Mouse (Mus musculus) MEL (cell line): ENCODE results near the gene Gipr. TPM values are rescaled to one million over a fixed set of nuclear protein-coding genes. Genes with fewer than 3 reads are reported as not detected.

Experiments
- DNase-seq: peaks from one replicate; pipeline ENCODE4 v3.0.0; 2011; ENCODE audit warnings: low read depth, low spot score
- H3K27ac ChIP-seq: 2 replicates; pipeline ENCODE4 v1.5.1; 2012; ENCODE audit warnings: low read depth, mild to moderate bottlenecking, control low read depth, low read length, moderate library complexity; ENCODE audit not compliant: control insufficient read depth
- H3K27me3 ChIP-seq, 2 experiments: fragments of 150-350 bp in 1 of 2; sonication (generic) in 1 of 2; 2 replicates each; pipeline ENCODE4 v1.6.1; 2012; ENCODE audit warnings: low read length in 2 of 2, mild to moderate bottlenecking in 2 of 2, improper control_type of control experiment in 1 of 2, moderate library complexity in 1 of 2; ENCODE audit not compliant: insufficient read depth in 2 of 2, control insufficient read depth in 1 of 2
- H3K36me3 ChIP-seq, 2 experiments: 2 replicates each; pipeline ENCODE4 v1.6.1; 2012 to 2014; ENCODE audit warnings: low read length in 2 of 2, improper control_type of control experiment in 1 of 2, inconsistent platforms in 1 of 2, mild to moderate bottlenecking in 1 of 2; ENCODE audit not compliant: insufficient read depth in 2 of 2, control insufficient read depth in 1 of 2
- H3K4me1 ChIP-seq, 2 experiments: fragments of 150-350 bp in 1 of 2; sonication (generic) in 1 of 2; 2 replicates each; pipeline ENCODE4 v1.6.1; 2012; ENCODE audit warnings: low read length in 2 of 2, improper control_type of control experiment in 1 of 2, mild to moderate bottlenecking in 1 of 2; ENCODE audit not compliant: insufficient read depth in 2 of 2, control insufficient read depth in 1 of 2
- H3K4me3 ChIP-seq, 2 experiments: fragments of 150-350 bp in 1 of 2; sonication (generic) in 1 of 2; 2 replicates each; pipeline ENCODE4 v1.5.1; 2012; ENCODE audit warnings: low read depth in 2 of 2, low read length in 2 of 2, mild to moderate bottlenecking in 2 of 2, moderate library complexity in 2 of 2, control low read depth in 1 of 2, improper control_type of control experiment in 1 of 2; ENCODE audit not compliant: control insufficient read depth in 1 of 2, insufficient read depth in 1 of 2
- H3K79me2 ChIP-seq: 2 replicates; pipeline ENCODE4 v1.6.1; 2012; ENCODE audit warnings: mild to moderate bottlenecking, low read length, moderate library complexity; ENCODE audit not compliant: control insufficient read depth, poor library complexity, insufficient read depth
- H3K9ac ChIP-seq: 2 replicates; pipeline ENCODE4 v1.6.1; 2012; ENCODE audit warnings: low read depth, mild to moderate bottlenecking, control low read depth, low read length, moderate library complexity; ENCODE audit not compliant: control insufficient read depth, poor library complexity, severe bottlenecking
- H3K9me3 ChIP-seq: fragments of 150-350 bp; sonication (generic); replicated peaks from 2 replicates; pipeline ENCODE4 v1.6.1; 2012; ENCODE audit warnings: mild to moderate bottlenecking, low read length, improper control_type of control experiment, moderate library complexity; ENCODE audit not compliant: insufficient read depth
- CHD1 ChIP-seq: IDR thresholded peaks from 2 replicates; pipeline ENCODE4 v1.6.1; 2012; ENCODE audit warnings: low read depth, mild to moderate bottlenecking, inconsistent platforms, low read length, improper control_type of control experiment
- CTCF ChIP-seq, 3 experiments: IDR thresholded peaks in 2 of 3; conservative IDR thresholded peaks in 1 of 3; 2 replicates each; pipeline ENCODE4 v1.5.1; 2011 to 2012; ENCODE audit warnings: low read length in 3 of 3, low read depth in 2 of 3, mild to moderate bottlenecking in 2 of 3, improper control_type of control experiment in 1 of 3, inconsistent platforms in 1 of 3, mixed read lengths in 1 of 3, moderate library complexity in 1 of 3; ENCODE audit not compliant: control insufficient read depth in 1 of 3, insufficient read depth in 1 of 3, poor library complexity in 1 of 3, severe bottlenecking in 1 of 3
- ELF1 ChIP-seq: IDR thresholded peaks from 2 replicates; pipeline ENCODE4 v1.6.1; 2014; ENCODE audit warnings: low read depth, mild to moderate bottlenecking, inconsistent platforms, low read length, improper control_type of control experiment, moderate library complexity
- ETS1 ChIP-seq: IDR thresholded peaks from 2 replicates; pipeline ENCODE4 v1.6.1; 2012; ENCODE audit warnings: low read depth, mild to moderate bottlenecking, inconsistent platforms, low read length, improper control_type of control experiment, moderate library complexity
- GABPA ChIP-seq: IDR thresholded peaks from 2 replicates; pipeline ENCODE4 v1.6.1; 2012; ENCODE audit warnings: low read depth, mild to moderate bottlenecking, inconsistent platforms, low read length, improper control_type of control experiment, moderate library complexity
- GATA1 ChIP-seq: IDR thresholded peaks from 2 replicates; pipeline ENCODE4 v1.6.1; 2011; ENCODE audit warnings: low read depth, low read length, improper control_type of control experiment
- HCFC1 ChIP-seq: IDR thresholded peaks from 2 replicates; pipeline ENCODE4 v1.6.1; 2012; ENCODE audit warnings: low read depth, mild to moderate bottlenecking, inconsistent platforms, low read length, improper control_type of control experiment, moderate library complexity
- KAT2A ChIP-seq: conservative IDR thresholded peaks from 2 replicates; pipeline ENCODE4 v1.6.1; 2012; ENCODE audit warnings: low read depth, low read length, improper control_type of control experiment, inconsistent platforms
- MAX ChIP-seq: IDR thresholded peaks from 2 replicates; pipeline ENCODE4 v1.6.1; 2011; ENCODE audit warnings: low read length, improper control_type of control experiment
- MAZ ChIP-seq: IDR thresholded peaks from 2 replicates; pipeline ENCODE4 v1.6.1; 2012; ENCODE audit warnings: low read depth, mild to moderate bottlenecking, inconsistent platforms, low read length, improper control_type of control experiment
- MEF2A ChIP-seq: IDR thresholded peaks from 2 replicates; pipeline ENCODE4 v1.6.1; 2014; ENCODE audit warnings: low read depth, mild to moderate bottlenecking, inconsistent platforms, low read length, improper control_type of control experiment; ENCODE audit not compliant: poor library complexity, insufficient replicate concordance, severe bottlenecking; ENCODE audit errors: extremely low read depth
- MXI1 ChIP-seq: IDR thresholded peaks from 2 replicates; pipeline ENCODE4 v1.6.1; 2011; ENCODE audit warnings: mild to moderate bottlenecking, low read depth, low read length, improper control_type of control experiment
- MYB ChIP-seq: IDR thresholded peaks from 2 replicates; pipeline ENCODE4 v1.6.1; 2011; ENCODE audit warnings: mild to moderate bottlenecking, low read depth, low read length, improper control_type of control experiment
- MYC ChIP-seq: IDR thresholded peaks from 2 replicates; pipeline ENCODE4 v1.6.1; 2011; ENCODE audit warnings: low read depth, mild to moderate bottlenecking, low read length, improper control_type of control experiment, moderate library complexity
- NELFE ChIP-seq: IDR thresholded peaks from 2 replicates; pipeline ENCODE4 v1.6.1; 2011; ENCODE audit warnings: low read depth, low read length, improper control_type of control experiment
- NRF1 ChIP-seq: IDR thresholded peaks from 2 replicates; pipeline ENCODE4 v1.6.1; 2014; ENCODE audit warnings: low read depth, mild to moderate bottlenecking, inconsistent platforms, low read length, improper control_type of control experiment, moderate library complexity; ENCODE audit not compliant: poor library complexity, insufficient read depth, severe bottlenecking
- POLR2AphosphoS2 ChIP-seq: IDR thresholded peaks from 2 replicates; pipeline ENCODE4 v1.6.1; 2011; ENCODE audit warnings: low read length, improper control_type of control experiment
- RAD21 ChIP-seq: IDR thresholded peaks from 2 replicates; pipeline ENCODE4 v1.6.1; 2011; ENCODE audit warnings: mild to moderate bottlenecking, low read depth, low read length, improper control_type of control experiment
- SIN3A ChIP-seq: IDR thresholded peaks from 2 replicates; pipeline ENCODE4 v1.6.1; 2012; ENCODE audit warnings: low read length, improper control_type of control experiment, inconsistent platforms
- SMC3 ChIP-seq: IDR thresholded peaks from 2 replicates; pipeline ENCODE4 v1.6.1; 2011; ENCODE audit warnings: low read depth, low read length, improper control_type of control experiment
- TCF12 ChIP-seq: IDR thresholded peaks from 2 replicates; pipeline ENCODE4 v1.6.1; 2014; ENCODE audit warnings: low read depth, mild to moderate bottlenecking, inconsistent platforms, low read length, improper control_type of control experiment, moderate library complexity
- UBTF ChIP-seq: IDR thresholded peaks from 2 replicates; pipeline ENCODE4 v1.6.1; 2012; ENCODE audit warnings: low read depth, mild to moderate bottlenecking, inconsistent platforms, low read length, improper control_type of control experiment, moderate library complexity, borderline replicate concordance; ENCODE audit not compliant: insufficient read depth
- USF1 ChIP-seq: IDR thresholded peaks from 2 replicates; pipeline ENCODE4 v1.6.1; 2014; ENCODE audit warnings: low read depth, mild to moderate bottlenecking, inconsistent platforms, low read length, improper control_type of control experiment, moderate library complexity
- ZC3H11A ChIP-seq: IDR thresholded peaks from 2 replicates; pipeline ENCODE4 v1.6.1; 2012; ENCODE audit warnings: low read depth, mild to moderate bottlenecking, inconsistent platforms, low read length, improper control_type of control experiment
- ZKSCAN1 ChIP-seq: IDR thresholded peaks from 2 replicates; pipeline ENCODE4 v1.6.1; 2012; ENCODE audit warnings: low read depth, mild to moderate bottlenecking, inconsistent platforms, low read length, improper control_type of control experiment, moderate library complexity
- polyA plus RNA-seq, 2 experiments: library from polyadenylated mRNA; stranded (reverse) in 1 of 2; unstranded in 1 of 2; fragments of >175 nt in 1 of 2; fragments of >200 nt in 1 of 2; gene quantifications; 2 replicates each; pipeline versions ENCODE4 v1.2.1 to v1.2.4; 2012; ENCODE audit warnings: low replicate concordance in 2 of 2, low read depth in 1 of 2; ENCODE audit not compliant: insufficient read length in 2 of 2, insufficient read depth in 1 of 2, missing spikeins in 1 of 2
- total RNA-seq: library from RNA; depleted of rRNA; stranded (reverse); fragments of 300-350 nt; gene quantifications from 2 replicates; pipeline ENCODE4 v1.2.3, GENCODE M21; 2012

Gipr gene
- total and polyA plus RNA-seq, 3 experiments = 0.65 to 2.1 TPM; not detected in 1

DNA sequence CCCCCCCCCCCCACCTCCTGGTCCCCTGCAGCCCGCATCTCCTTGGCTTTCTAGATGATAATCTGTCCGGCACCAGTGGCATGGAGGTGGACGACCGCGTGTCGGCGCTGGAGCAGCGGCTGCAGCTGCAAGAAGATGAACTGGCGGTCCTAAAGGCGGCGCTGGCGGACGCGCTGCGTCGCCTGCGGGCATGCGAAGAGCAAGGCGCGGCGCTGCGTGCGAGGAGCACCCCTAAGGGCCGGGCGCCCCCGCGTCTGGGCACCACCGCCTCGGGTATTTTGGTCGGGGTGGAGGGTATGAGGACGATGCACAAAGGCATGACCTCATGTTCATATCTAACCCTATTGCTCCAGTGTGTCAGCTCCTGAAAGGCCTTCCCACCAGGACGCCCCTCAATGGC lies 13.2 kb upstream of the Gipr start:
- Histone ChIP-seq H3K4me1 (peaks cover 9 to 22% of the 10 kb centered on the region in 2 experiments), H3K27me3 (no peaks in the 10 kb centered on the region), H3K9ac (peak overlapping the region; percentile 68), H3K4me3 (peak overlapping the region; percentile 60 to 83), H3K27ac (no peak overlapping the region; the same call in 1 of the 2 replicates), H3K36me3 (peaks cover 0 to 8% of the 10 kb centered on the region in 2 experiments; a peak in 2 of 4 replicates), H3K79me2 (no peaks in the 10 kb centered on the region), H3K9me3 (no peaks in the 10 kb centered on the region)
- TF ChIP-seq TCF12 (peak; percentile 30; the same call in 1 of the 2 replicates), MXI1 (peak; percentile 60; the same call in 1 of the 2 replicates), ELF1 (0 out of 2 replicates have a peak, but pooled peaks have one; percentile 15), RAD21 (peak; percentile 56), HCFC1 (peak; percentile 54; the same call in 1 of the 2 replicates), KAT2A (no peak), GABPA (no peak), USF1 (no peak), SIN3A (peak; percentile 45; the same call in 1 of the 2 replicates), ZC3H11A (peak; percentile 69), NRF1 (0 out of 2 replicates have a peak, but pooled peaks have one; percentile 23), CTCF (IDR thresholded peaks at IDR 0.05 in 2 of 3, conservative IDR thresholded peaks at IDR 0.05 in 1 of 3; ENCODE audit: control insufficient read depth in 1 of 3, insufficient read depth in 1 of 3, low read depth in 2 of 3, low read length in 3 of 3, poor library complexity in 1 of 3, severe bottlenecking in 1 of 3) (peak in 2 of 3 experiments; percentile 96 to 98; a peak in 5 of 6 replicates), ETS1 (peak; percentile 36; the same call in 1 of the 2 replicates), MAX (peak; percentile 83), SMC3 (peak; percentile 85)
- peak; percentile 87 for DNase-seq

DNA sequence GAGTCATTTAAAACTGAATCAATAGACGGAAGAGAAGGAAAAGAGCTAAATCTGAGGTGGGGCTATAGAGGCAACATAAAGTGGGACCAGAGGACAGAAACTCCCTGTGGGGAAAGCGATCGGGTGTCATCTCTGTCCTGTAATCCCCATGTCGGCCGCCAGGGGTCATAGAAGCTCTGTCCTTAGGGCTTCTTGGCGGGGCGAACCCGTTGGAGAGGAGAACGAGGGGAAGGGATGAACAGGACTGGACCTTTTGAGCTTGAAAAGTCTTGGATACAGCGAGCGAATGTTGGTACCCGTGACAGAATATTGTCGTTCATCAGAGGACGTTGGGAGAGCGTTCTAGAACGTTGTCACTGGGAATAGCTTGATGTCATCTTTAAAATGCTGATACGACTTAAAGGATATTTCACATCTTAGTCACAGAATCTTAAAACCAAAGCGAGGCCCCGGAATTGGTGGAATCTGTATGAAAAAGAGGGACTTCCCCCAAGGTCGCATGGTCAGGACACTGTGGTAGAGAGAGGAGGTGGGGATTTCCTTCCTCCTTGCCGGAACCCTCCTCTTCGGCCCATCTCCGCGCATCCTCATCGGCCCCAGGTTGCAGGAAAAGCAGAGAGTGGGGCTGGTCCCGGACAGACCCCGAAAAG lies 12.6 kb upstream of the Gipr start:
- DNase-seq = peak; percentile 88
- peak overlapping the region; percentile 1 to 46 for H3K4me3 ChIP-seq
- H3K9ac ChIP-seq = peak overlapping the region; percentile 18
- H3K27me3 ChIP-seq = no peaks in the 10 kb centered on the region
- no peaks in the 10 kb centered on the region for H3K79me2 ChIP-seq
- H3K9me3 ChIP-seq = no peaks in the 10 kb centered on the region
- H3K4me1 ChIP-seq = peaks cover 9 to 22% of the 10 kb centered on the region in 2 experiments
- peaks cover 0 to 8% of the 10 kb centered on the region in 2 experiments; a peak in 2 of 4 replicates for H3K36me3 ChIP-seq
- no peak overlapping the region for H3K27ac ChIP-seq
- TF ChIP-seq SMC3 (peak; percentile 94), MEF2A (no peak), ZC3H11A (peak; percentile 87), CTCF (IDR thresholded peaks at IDR 0.05 in 2 of 3, conservative IDR thresholded peaks at IDR 0.05 in 1 of 3; ENCODE audit: control insufficient read depth in 1 of 3, insufficient read depth in 1 of 3, low read depth in 2 of 3, low read length in 3 of 3, poor library complexity in 1 of 3, severe bottlenecking in 1 of 3) (peak; percentile 80 to 98 (median 97)), MXI1 (0 out of 2 replicates have a peak, but pooled peaks have one; percentile 4), GATA1 (no peak), MYC (0 out of 2 replicates have a peak, but pooled peaks have one; percentile 42), MYB (no peak), MAZ (peak; percentile 71; the same call in 1 of the 2 replicates), CHD1 (no peak), POLR2AphosphoS2 (no peak), NELFE (no peak), RAD21 (peak; percentile 94), ZKSCAN1 (no peak), SIN3A (peak; percentile 73; the same call in 1 of the 2 replicates), UBTF (no peak)
